Mouse (Mus musculus): ENCODE data around the gene Cyfip1.

GRCm38 (mm10) chr7:55969415-55969814, 127.9 kb downstream of the Cyfip1 start:
- no peak for TF ChIP-seq CTCF (IDR thresholded peaks at IDR 0.05; ENCODE audit: low read depth)
- no peak for TF ChIP-seq EP300 (IDR thresholded peaks at IDR 0.05; ENCODE audit: low read depth)

Measured in liver, embryonic 14.5 days (tissue).